Mouse (Mus musculus) NIH3T3 (cell line): Measurements from ENCODE around the gene Slc15a1.

Source experiments
- DNase-seq: peaks from one replicate; pipeline ENCODE4 v3.0.0-alpha.2; 2012; ENCODE audit warnings: low read depth

Slc15a1 gene

DNA sequence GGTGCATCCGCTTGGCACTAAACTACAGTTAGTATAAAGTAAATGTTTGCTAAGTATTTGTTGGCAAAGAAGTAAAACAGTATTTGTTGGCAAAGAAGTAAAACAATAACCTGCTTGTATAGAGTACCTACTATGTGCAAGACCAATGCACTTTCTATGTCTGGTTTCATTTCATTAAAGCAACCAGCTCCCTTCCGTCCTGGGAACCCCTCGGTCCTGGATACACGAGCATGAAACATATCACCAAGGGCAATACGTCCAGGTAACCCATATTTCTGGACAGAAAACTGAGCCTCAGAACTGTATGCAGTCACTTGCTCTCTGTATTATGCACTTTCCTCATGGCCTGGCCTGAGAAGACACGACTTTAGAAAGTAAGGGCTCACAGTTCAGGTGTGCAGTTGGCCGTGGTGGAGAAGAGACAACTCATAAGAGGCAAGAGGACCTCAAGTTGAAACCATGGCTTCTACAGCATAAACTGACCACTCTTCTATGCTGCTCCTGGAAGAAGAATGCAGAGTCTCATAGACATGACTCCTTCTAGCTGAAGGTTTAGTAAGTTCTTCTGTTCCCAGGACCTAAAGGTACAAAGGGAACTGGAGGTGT lies 53.5 kb downstream of the Slc15a1 start:
- DNase-seq: no peak

- DNase-seq: peak; percentile 88
Measured at GRCm38 (mm10) chr14:121450504-121451423, 54.3 kb downstream of the Slc15a1 start.

DNA sequence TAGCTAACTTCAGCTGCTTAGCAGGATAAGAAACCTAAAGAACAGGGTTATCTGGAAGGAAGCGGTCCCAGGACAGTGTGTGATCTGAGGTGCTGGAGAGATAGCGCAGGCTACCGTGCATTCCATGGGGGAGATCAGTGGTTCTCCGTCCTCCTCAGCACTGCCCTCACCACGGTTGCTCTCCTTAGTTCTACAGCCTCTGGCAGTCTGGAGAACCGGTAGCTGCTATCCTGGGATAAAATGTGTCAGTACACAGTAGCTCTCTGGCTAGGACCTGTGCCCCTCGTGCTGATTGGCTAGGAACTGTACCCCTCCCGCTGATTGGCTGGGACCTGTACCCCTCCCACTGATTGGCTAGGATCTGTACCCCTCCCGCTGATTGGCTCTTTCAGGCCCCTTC lies 58.1 kb downstream of the Slc15a1 start:
- DNase-seq: no peak

DNA sequence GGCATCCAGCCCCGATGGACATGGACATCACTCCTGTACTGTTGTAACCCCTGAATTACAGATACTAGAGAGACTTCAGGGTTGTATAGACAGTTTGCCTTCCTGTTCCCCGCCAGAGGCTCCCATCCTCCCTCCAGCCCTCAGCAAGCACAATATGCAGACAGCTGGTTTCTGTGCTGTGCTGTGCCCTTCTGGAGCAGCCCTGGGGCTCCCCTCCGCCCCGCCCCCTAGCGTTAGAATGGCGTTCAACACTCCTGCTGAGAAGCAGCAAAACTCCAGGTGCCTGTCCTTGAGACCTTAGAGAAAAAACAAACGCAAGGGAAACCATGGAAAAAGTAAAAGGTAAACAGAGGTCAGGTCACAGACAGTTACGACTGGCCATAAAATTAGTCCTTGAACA lies 59.9 kb downstream of the Slc15a1 start:
- DNase-seq: peak; percentile 85

DNA sequence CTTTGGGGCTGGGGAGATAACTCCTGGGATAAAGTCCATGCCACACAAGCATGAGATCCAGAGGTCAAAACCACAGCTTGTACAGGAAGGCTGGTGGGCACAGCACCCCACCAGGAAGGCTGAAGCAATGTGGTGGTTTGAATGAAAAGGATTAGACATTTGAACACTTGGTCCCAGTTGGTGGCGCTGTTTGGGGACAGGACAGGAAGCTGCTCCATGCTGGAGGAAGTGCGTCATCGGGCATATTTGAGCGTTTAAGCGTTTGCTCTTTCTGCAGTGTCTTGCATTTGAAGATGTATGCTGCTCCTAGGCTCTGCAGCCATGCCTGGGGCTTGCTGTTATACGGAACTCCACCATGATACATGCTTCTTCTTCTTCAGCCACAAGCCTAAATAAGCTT lies 64.2 kb downstream of the Slc15a1 start:
- no peak for DNase-seq

DNA sequence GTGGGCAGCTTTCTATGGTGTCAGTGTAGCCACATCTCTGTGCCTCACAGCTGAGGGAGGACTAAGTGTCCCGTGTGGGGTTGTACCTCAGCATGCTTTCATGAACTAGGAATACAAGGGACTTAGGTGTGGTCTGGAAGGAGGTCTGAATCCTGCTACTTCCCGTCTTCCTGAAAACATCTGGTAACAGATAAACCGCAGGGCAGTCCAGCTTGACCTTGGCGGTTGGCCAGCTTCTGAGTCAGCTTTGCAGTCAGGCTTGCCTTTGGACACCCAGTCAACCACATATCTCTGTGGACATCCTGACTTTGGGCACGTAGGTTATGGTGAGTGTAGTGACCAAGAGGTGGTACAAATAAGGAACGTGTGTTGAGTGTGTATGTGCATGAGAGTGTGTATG lies 68.0 kb downstream of the Slc15a1 start:
- DNase-seq: peak; percentile 92

GRCm38 (mm10) chr14:121436455-121436854 lies 68.6 kb downstream of the Slc15a1 start:
- no peak for DNase-seq

DNA sequence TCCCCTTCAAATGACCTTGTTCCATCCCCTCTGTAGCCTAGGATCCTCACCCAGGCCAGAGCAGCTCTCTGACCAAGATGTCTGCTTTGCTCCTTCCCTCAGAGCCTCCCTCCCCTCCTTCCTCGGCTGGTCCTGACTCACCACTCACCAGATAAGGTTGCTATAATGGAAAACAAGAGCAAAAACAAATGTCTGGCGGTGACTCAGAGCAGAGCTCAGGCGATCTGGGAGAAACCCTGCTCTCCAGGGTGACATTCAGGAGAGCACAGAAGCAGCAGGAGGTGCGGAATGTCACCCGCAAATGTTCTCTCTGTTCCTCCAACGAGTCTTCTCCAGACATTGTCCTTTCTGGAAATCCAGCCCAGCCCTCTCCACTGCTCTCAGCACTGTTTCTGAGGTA lies 69.3 kb downstream of the Slc15a1 start:
- peak; percentile 89 for DNase-seq

GRCm38 (mm10) chr14:121431261-121431660 lies 73.8 kb downstream of the Slc15a1 start:
- DNase-seq: no peak

DNA sequence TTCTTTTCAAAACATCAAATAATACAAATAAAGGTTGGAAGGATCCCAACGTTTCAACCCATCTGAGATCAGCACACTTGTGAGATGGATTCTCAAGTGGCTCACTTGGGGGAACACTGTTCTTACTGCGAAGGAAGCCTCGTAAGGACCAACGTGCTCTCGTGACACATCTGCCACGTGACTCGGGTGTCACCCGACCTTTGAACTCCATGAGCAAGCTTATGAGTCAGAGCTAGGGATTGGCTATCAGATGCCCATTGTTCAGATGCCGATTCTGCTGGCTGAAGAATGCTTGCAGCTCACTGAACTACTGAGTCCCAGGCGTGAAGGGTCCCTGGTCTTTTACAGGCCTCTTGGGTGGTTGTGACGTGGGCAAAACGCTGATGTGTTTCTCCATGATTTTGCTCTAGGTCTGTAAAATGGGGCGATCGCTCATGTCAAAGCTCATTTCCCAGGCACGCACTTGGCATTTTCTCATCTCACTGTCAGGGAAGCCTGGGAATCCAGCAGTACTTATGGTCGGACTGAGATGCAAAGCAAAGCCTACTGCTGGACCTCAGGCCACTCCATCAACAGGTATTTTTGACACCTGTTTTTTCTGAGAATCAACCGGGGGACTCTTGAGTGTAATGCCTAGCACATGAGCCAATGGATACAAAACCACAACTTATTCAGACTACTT lies 75.1 kb downstream of the Slc15a1 start:
- peak; percentile 40 for DNase-seq

DNA sequence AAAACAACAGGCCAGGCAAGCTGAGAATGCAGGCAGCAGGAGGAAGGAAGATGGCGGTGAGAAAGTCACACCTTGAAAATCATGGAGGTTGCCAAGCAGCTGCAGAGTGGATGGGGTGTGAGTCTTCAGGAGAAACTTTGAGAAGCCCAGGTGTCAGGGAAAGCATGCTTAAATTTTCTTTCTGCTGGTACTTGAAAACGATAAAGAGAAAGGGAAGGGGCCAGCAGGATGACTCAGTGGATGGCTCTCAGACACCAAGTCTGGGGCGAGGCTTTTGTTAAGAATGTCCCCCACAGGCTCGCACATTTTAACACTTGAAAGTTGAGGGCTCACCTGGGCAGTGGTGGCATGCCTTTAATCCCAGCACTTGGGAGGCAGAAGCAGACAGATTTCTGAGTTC lies 76.9 kb downstream of the Slc15a1 start:
- DNase-seq: no peak

- no peak for DNase-seq
Measured at GRCm38 (mm10) chr14:121426743-121427142, 78.3 kb downstream of the Slc15a1 start.

DNA sequence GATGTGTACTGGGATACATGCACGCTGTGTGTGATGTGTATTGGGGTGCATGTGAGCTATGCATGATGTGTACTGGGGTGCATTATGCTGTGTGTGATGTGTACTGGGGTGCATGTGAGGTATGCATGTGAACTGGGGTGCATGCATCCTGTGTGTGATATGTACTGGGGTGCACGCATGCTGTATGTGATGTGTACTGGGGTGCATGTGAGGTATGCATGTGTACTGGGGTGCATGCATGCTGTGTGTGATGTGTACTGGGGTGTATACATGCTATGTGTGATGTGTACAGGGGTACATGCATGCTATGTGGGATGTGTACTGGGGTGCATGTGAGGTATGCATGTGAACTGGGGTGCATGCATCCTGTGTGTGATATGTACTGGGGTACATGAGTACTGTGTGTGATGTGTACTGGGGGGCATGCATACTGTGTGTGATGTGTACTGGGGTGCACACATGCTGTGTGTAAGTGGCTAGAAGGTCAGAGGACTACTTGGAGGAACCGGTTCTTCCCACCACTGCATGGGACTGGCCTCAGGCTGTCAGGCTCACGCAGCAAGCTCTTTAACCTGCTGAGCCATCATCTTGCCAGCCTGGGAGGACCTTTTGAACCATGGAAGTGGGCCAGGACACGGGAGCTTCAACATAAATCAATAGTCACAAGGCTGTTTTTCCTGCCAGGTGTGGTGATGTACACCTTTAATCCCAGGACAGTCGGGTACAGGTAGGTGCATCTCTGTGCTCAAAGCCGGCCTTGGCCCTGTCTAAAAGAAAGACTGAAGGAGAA lies 79.9 kb downstream of the Slc15a1 start:
- no peak for DNase-seq

DNA sequence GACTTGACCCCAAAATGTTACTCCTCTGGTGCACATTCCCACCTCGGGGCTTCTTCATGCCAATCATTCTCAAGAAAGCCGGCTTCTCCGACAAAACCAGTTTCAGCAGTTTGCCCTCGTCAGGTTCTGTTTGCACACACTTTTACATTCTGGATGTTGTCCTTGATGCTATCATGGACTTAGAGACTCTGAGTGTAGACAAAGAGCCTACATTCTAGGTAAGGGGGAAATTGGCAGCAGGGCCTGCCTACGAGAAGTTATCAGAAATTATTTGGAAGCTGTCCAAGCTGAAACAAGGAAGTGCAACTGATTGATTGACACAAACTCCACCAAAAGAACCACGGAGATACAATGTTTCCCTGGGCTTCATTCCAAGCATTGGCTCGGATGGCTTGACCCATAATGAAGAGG lies 81.7 kb downstream of the Slc15a1 start:
- no peak for DNase-seq

- no peak for DNase-seq
Measured at GRCm38 (mm10) chr14:121422664-121423340, 82.2 kb downstream of the Slc15a1 start.

DNA sequence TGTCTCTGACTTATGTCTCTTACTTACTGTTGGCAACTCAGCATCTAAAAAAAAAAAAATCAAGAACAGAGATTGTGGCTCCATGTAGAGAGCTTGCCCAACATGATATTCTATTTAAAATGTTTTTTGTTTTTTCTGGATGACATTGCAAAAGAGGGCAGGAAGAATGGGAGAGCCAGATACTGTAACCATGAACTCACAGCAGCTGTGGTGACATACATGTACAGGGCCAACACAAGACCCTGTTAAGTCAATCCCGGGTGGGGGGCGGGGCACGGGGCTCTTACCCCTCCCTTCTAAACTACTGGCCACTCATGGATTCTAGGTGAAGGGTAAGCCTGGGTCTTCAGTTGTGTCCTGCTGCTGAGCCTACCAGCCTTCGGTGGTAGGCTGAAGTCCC lies 83.1 kb downstream of the Slc15a1 start:
- DNase-seq: no peak

DNA sequence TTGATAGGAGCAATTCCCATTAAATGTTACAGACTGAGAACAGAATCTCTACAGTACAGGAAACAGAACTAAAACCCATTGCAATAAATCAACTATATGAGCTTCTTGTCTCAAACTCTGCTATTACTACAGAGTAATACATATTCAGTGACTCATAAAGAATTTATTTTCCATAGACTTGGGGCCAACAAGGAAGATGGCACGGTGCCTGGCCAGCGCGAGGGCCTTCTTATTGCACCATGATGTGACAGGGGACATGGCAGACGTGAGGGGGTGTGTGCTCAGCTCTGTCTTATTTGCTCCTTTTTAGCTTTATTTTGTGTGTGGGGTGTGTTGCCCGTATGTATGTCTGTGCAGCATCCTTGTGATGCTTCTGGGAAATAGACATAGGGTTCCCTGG lies 87.5 kb downstream of the Slc15a1 start:
- DNase-seq: peak; percentile 93

GRCm38 (mm10) chr14:121416626-121417319 lies 88.3 kb downstream of the Slc15a1 start:
- peak; percentile 58 for DNase-seq

- peak; percentile 29 for DNase-seq
Measured at GRCm38 (mm10) chr14:121414635-121415241, 90.3 kb downstream of the Slc15a1 start.

DNA sequence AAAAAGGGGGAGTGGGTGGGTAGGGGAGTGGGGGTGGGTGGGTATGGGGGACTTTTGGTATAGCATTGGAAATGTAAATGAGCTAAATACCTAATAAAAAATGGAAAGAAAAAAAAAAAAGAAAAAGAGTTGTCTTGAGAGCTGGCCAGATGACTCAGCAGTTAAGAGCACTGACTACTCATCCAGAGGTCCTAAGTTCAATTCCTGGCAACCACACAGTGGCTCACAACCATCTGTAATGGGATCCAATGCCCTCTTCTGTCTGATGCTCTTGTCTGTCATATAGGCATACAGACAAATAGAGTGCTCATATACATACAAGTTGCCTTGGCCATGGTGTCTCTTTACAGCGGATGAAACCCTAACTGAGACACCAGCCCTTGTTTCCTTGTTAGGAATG lies 91.3 kb downstream of the Slc15a1 start:
- DNase-seq: peak; percentile 83
